Mouse (Mus musculus) hindbrain, embryonic 12.5 days (tissue): ENCODE measurements at regions not wholly inside any gene's neighbourhood (a gene's known extent, or its start where the extent isn't known, plus 50 kb on each side); places are given as distances from the start of the nearest gene placed in this dataset.

ENCODE experiments used
- ATAC-seq: fragments of 200-750 bp; cut with Nextera tagmentation; 2 replicates; pipeline ENCODE4 v1.8.0; 2017; ENCODE audit warnings: moderate TSS enrichment; ENCODE audit not compliant: low FRiP score
- H3K27ac ChIP-seq: fragments of 300-500 bp; sonication (generic); 2 replicates; pipeline ENCODE4 v1.5.1; 2016; ENCODE audit warnings: mild to moderate bottlenecking
- H3K27me3 ChIP-seq: fragments of 300-500 bp; sonication (generic); 2 replicates; pipeline ENCODE4 v1.6.1; 2016; ENCODE audit warnings: mild to moderate bottlenecking
- H3K36me3 ChIP-seq: fragments of 300-500 bp; sonication (generic); 2 replicates; pipeline ENCODE4 v1.6.1; 2016; ENCODE audit warnings: mild to moderate bottlenecking
- H3K4me1 ChIP-seq: fragments of 300-500 bp; sonication (generic); 2 replicates; pipeline ENCODE4 v1.6.1; 2016
- H3K4me2 ChIP-seq: fragments of 300-500 bp; sonication (generic); replicated peaks from 2 replicates; pipeline ENCODE4 v1.6.1; 2016; ENCODE audit warnings: mild to moderate bottlenecking
- H3K4me3 ChIP-seq: fragments of 300-500 bp; sonication (generic); 2 replicates; pipeline ENCODE4 v1.5.1; 2016; ENCODE audit warnings: mild to moderate bottlenecking
- H3K9ac ChIP-seq: fragments of 300-500 bp; sonication (generic); 2 replicates; pipeline ENCODE4 v1.6.1; 2016; ENCODE audit warnings: mild to moderate bottlenecking, moderate library complexity
- H3K9me3 ChIP-seq: fragments of 300-500 bp; sonication (generic); replicated peaks from 2 replicates; pipeline ENCODE4 v1.6.1; 2016; ENCODE audit warnings: mild to moderate bottlenecking
- whole genome bisulfite sequencing: fragments of 180-500 bp; shearing (Covaris S2); methylation state at CpG from one replicate; pipeline ENCODE4 v1.1.7; 2016; 5-methylcytosine and 5-hydroxymethylcytosine counted together

DNA sequence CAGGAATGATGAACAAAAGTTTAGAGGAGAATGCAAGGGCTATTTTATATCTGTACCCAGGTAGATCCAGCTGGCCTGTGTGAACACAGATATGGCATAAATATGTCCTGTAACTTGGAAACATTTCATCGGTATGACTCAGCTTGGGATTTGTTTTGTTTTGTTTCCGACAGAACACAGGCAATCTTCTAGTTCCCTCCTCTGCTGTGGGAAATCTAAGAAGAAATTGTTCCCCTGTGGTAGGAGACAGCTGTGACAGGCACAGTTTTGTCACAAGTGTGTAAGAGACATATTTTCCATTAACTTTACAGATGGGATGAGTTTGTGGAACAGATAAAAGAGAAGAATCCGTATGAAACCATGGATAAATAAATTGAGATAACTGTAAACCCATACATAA lies 687.0 kb downstream of the Tpm3-rs7 start:
- Histone ChIP-seq H3K9me3 (no peaks in the 10 kb centered on the region), H3K27me3 (no peaks in the 10 kb centered on the region), H3K27ac (no peak overlapping the region), H3K4me3 (no peak overlapping the region), H3K36me3 (no peaks in the 10 kb centered on the region), H3K4me2 (no peak overlapping the region), H3K4me1 (no peaks in the 10 kb centered on the region), H3K9ac (no peak overlapping the region)
- no peak for ATAC-seq
- WGBS, result 79% methylated on average over 3 of the region's 3 CpGs

DNA sequence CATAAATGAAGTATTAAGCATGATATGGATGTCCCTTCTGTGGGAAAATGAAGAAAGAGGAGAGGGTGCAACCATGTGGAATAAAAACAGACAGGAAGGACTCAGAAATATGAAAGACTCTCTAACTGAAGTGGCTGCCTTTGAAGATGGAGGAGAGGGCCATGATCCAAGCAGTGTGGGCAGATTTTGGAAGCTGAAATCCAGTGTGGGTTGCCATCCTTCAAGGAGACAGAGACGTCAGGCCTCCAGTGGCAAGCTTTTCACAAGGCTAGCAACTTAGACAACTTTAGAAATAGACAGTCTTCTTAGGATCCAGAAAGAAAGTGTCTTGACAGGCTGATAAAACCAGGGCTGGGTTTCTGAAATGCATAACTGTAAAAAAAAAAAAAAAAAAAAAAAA lies 688.0 kb downstream of the Tpm3-rs7 start:
- Histone ChIP-seq H3K27me3 (no peaks in the 10 kb centered on the region), H3K4me3 (no peak overlapping the region), H3K4me2 (no peak overlapping the region), H3K9me3 (no peaks in the 10 kb centered on the region), H3K9ac (no peak overlapping the region), H3K36me3 (no peaks in the 10 kb centered on the region), H3K27ac (no peak overlapping the region), H3K4me1 (no peaks in the 10 kb centered on the region)
- no peak for ATAC-seq
- 96% methylated on average over 1 of the region's 1 CpGs for WGBS

DNA sequence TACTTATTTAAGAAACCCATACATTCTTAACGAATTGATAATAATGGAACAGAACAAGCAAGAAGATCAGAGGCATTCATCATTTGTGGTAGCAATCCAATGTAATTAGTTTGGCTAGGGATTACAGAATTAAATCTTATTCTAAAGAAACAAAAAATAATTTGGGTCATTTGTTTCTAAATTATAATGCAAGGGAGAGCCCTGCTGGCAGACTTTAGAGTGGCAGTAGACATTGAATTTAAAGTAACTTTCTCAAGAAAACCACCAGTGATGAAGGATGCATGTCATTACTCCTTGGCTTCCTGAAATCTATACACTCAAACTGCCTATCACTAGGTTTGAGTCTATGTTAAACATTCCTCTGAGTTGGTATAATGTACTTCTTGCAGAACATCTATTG lies 722.7 kb downstream of the Tpm3-rs7 start:
- Histone ChIP-seq H3K27ac (no peak overlapping the region), H3K9me3 (0 out of 2 replicates have a peak, but pooled peaks cover 2% of the 10 kb centered on the region), H3K27me3 (no peaks in the 10 kb centered on the region), H3K4me1 (no peaks in the 10 kb centered on the region), H3K4me2 (no peak overlapping the region), H3K4me3 (no peak overlapping the region), H3K36me3 (no peaks in the 10 kb centered on the region), H3K9ac (no peak overlapping the region)
- WGBS, result 81% methylated on average over 1 of the region's 1 CpGs
- ATAC-seq, result no peak

DNA sequence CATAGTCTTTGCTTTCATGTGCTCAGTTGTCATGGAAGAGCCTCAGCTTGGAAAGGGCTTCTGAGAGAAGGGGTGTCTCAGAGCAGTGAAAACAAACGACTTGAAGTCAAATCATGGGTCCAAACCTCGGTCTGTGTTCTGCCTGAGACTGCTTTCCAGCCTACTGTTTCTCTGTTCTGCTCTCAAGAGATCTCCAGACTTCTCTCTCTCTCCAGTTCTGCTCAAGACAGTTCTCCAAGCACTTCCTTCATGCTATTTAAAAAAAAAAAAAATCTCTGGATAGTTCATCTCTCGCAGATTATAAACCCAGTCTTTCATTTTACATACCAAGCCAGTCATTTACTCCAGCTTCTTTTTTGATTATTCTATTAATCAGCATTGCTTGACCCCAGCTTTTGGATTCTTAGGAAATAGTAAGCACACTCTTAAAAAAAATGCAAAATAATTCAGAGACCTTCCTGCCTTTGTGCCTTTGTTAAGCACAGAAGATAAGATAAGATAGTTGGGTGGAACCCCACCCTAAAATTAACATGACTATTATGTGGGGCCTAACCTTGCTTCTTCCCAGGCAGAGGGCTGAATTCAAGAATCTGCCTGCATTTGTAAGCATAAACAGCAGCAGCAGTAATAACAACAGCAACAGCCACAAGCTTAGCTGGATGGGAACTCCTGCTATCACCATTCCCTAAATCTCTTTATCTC lies 724.4 kb downstream of the Tpm3-rs7 start:
- Histone ChIP-seq H3K27ac (no peak overlapping the region), H3K36me3 (no peaks in the 10 kb centered on the region), H3K4me3 (no peak overlapping the region), H3K9ac (no peak overlapping the region), H3K4me2 (no peak overlapping the region), H3K4me1 (no peaks in the 10 kb centered on the region), H3K9me3 (0 out of 2 replicates have a peak, but pooled peaks cover 2% of the 10 kb centered on the region), H3K27me3 (no peaks in the 10 kb centered on the region)
- no peak for ATAC-seq
- WGBS, result 49% methylated on average over 3 of the region's 3 CpGs

DNA sequence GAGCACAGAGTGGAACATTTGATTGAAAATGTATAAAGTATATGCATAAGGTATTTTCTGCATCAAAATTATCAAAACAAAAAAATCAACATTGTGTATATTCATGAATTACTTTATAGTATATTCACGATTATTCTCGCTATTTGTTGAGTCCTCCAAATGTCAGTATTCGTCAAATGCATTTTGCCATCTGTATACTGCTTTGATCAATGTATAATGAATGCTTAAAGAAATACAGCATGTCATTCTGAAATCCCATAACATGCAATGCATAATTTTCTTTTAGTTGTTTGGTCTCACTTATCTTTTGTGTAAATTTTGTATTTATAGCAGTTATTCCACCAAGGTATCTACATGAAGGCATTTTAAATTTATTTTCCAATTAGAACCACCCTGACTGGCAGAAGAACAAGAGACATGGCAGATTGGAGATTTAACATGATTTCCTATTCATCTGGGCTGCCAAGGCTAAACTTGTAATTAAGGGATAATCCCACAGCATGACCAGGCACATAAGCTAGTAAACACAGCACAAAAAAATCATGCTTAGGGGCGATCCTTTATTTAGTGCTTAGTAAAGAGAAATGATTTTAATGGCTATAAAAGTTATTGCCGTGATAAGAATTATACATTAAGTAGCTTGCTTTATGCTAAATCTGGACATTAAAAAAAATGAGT lies 739.3 kb downstream of the Tpm3-rs7 start:
- Histone ChIP-seq H3K9me3 (no peaks in the 10 kb centered on the region), H3K4me2 (no peak overlapping the region), H3K4me3 (no peak overlapping the region), H3K27ac (no peak overlapping the region), H3K27me3 (no peaks in the 10 kb centered on the region), H3K9ac (no peak overlapping the region), H3K36me3 (no peaks in the 10 kb centered on the region), H3K4me1 (no peaks in the 10 kb centered on the region)
- ATAC-seq, result no peak
- 91% methylated on average over 5 of the region's 5 CpGs for WGBS

DNA sequence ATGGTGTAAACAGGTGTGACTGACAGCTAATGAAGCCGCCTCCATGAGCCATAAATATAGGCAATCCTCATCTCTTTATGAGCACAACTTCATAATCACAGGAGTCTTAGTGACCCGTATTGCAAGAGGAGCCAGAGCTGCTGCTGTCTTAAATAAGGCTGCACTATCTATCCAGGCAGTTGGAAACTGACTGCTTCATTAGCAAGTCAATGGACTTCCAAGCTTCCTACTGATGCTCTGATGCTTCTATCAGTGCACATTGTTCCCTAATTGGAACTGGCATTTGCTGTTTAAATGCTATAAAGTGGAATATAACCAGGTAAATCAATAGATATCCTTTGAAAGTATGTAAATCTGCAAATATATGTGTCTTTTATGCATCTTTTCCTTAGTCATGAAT lies 746.9 kb downstream of the Tpm3-rs7 start:
- Histone ChIP-seq H3K4me2 (no peak overlapping the region), H3K36me3 (no peaks in the 10 kb centered on the region), H3K9me3 (no peaks in the 10 kb centered on the region), H3K27ac (no peak overlapping the region), H3K4me3 (no peak overlapping the region), H3K4me1 (no peaks in the 10 kb centered on the region), H3K9ac (no peak overlapping the region), H3K27me3 (no peaks in the 10 kb centered on the region)
- no peak for ATAC-seq
- WGBS, result 49% methylated on average over 2 of the region's 2 CpGs

DNA sequence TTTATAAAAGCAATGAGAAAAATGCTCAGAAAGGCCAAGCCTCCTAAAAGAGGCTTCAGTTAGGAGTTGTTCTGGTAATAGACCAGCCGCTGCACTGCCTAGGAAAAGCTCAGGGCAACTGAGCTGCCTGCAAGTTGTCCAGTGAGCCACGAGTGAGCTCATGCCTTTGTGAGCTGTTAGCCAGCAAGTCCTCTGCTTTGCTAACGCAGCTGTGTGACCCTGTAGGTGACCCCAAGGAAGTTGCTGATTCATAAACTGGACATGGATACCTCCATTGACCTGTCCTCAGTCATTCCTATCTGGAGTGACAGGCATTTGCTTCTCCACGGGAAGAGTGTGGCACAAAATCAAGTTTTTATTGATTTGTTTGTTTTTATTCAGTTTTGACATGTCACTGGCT lies 748.2 kb downstream of the Tpm3-rs7 start:
- Histone ChIP-seq H3K4me1 (no peaks in the 10 kb centered on the region), H3K9ac (no peak overlapping the region), H3K4me3 (no peak overlapping the region), H3K9me3 (no peaks in the 10 kb centered on the region), H3K27ac (no peak overlapping the region), H3K27me3 (no peaks in the 10 kb centered on the region), H3K36me3 (no peaks in the 10 kb centered on the region), H3K4me2 (no peak overlapping the region)
- no peak for ATAC-seq
- 25% methylated on average over 4 of the region's 4 CpGs for WGBS

DNA sequence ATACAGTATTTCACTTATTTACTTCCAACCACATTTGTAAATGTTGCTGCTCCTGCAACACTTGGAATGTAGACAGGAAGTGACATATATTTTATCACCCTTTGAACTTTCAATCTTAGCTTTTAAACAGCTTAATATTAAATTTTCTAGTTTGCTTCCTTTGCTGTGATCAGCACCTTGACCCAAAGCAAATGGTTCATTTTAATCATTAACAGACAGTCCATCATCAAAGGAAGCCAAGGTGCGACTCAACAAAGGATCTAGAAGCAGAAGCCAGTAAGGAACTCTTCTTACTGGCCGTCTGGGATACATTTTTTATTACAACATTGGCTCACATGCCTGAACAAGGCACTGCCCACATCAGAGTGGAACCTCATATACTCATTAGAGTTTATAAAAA lies 758.8 kb downstream of the Tpm3-rs7 start:
- ATAC-seq, result no peak

DNA sequence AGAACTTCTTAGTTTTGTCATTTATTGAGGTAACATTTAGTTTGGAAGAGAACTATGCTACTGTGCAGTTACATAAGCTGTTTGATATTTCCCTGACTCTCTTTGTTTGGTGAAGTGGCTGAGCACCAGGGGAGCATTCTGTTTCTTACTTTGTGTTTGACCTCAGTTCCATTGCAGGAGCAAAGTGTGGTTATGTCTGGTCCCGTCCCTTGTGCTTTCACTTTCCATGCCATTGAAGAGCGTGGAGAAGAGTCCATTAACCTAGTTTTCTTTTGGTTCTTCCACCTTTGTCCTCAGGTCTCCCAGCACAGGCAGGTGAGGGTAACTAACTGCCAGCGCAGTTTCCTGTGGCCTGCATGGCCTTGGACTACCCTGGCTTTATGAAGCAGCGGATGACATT lies 759.6 kb downstream of the Tpm3-rs7 start:
- H3K36me3 ChIP-seq, result no peaks in the 10 kb centered on the region
- no peak overlapping the region for H3K4me3 ChIP-seq
- H3K4me2 ChIP-seq, result no peak overlapping the region
- no peak overlapping the region for H3K27ac ChIP-seq
- H3K27me3 ChIP-seq, result no peaks in the 10 kb centered on the region
- 88% methylated on average over 4 of the region's 4 CpGs for WGBS
- no peak overlapping the region for H3K9ac ChIP-seq
- H3K4me1 ChIP-seq, result no peaks in the 10 kb centered on the region
- no peaks in the 10 kb centered on the region for H3K9me3 ChIP-seq
- no peak for ATAC-seq

More for the DNA sequence above, 758.8 kb downstream of the Tpm3-rs7 start:
- Histone ChIP-seq H3K9ac (no peak overlapping the region), H3K4me2 (no peak overlapping the region), H3K27ac (no peak overlapping the region), H3K27me3 (no peaks in the 10 kb centered on the region), H3K4me3 (no peak overlapping the region), H3K9me3 (no peaks in the 10 kb centered on the region), H3K4me1 (no peaks in the 10 kb centered on the region), H3K36me3 (no peaks in the 10 kb centered on the region)
- 77% methylated on average over 2 of the region's 2 CpGs for WGBS

DNA sequence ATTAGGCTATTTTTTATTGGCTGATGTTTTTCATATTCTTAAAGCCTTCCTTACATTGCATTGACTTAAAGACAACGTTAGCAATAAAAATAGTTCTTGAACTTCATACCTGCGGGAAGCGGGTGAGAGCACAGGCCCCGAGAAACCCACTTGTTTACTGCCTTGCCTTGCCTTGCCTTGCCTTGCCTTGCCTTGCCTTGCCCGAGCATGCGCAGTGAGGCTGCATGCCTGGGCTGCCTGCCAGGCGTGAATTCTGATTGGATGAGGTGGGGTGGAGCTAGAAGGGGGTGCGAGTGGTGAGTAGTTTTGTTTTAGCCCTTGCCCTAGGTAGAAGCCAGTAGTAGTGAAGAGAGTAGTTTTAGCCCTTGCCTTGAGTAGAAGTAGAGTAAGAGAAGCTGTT lies 792.4 kb downstream of the Tpm3-rs7 start:
- 72% methylated on average over 8 of the region's 8 CpGs for WGBS
- no peaks in the 10 kb centered on the region for H3K9me3 ChIP-seq

DNA sequence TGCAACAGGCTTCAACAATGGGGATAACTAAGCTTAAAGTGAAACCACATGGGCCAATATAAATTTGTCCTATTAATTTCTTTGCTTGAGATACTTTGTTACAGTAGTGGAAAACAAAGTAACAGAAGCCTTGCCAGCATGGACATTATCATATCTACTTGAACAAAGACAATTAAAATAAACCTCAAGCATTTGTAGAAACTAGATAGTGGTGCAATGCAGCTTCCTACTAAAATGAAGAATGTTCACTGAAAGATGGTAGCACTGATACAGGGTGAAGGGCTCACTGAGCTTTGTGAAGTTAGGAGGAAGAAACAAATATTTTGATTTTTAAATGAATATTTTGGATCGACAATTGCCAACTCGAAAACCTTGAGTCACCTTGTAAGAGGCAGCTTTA lies 814.1 kb downstream of the Tpm3-rs7 start:
- Histone ChIP-seq H3K4me3 (no peak overlapping the region), H3K9ac (no peak overlapping the region), H3K9me3 (no peaks in the 10 kb centered on the region), H3K4me2 (no peak overlapping the region), H3K4me1 (no peaks in the 10 kb centered on the region), H3K27me3 (no peaks in the 10 kb centered on the region), H3K27ac (no peak overlapping the region), H3K36me3 (no peaks in the 10 kb centered on the region)
- ATAC-seq, result no peak
- 91% methylated on average over 2 of the region's 2 CpGs for WGBS

More for the DNA sequence above, 792.4 kb downstream of the Tpm3-rs7 start:
- Histone ChIP-seq H3K27me3 (no peaks in the 10 kb centered on the region), H3K4me1 (no peaks in the 10 kb centered on the region), H3K27ac (no peak overlapping the region), H3K4me3 (no peak overlapping the region), H3K36me3 (no peaks in the 10 kb centered on the region), H3K9ac (no peak overlapping the region), H3K4me2 (no peak overlapping the region)
- no peak for ATAC-seq

DNA sequence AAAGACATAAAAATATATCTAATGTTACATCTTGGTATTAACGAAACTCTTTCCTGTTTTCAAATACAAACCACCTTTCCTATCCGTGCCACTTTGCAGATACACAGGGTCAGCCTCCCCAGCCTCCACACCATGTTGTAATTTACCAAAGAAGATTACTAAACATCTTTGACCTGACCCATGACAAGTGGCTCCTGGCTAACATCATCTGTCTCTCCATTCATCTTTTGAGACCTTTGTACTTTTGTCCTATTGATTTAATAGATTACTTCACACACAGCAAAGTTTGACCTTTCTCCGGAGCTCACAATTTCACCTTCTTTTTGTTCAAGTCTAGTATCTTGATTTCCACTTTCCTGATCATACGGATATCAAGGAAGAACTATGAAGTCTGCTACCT lies 851.6 kb downstream of the Tpm3-rs7 start:
- no peaks in the 10 kb centered on the region for H3K36me3 ChIP-seq
- no peak overlapping the region for H3K4me2 ChIP-seq
- WGBS, result 89% methylated on average over 4 of the region's 4 CpGs
- no peak for ATAC-seq
- no peaks in the 10 kb centered on the region for H3K27me3 ChIP-seq
- no peaks in the 10 kb centered on the region for H3K9me3 ChIP-seq
- no peak overlapping the region for H3K4me3 ChIP-seq
- H3K27ac ChIP-seq, result no peak overlapping the region
- H3K4me1 ChIP-seq, result no peaks in the 10 kb centered on the region
- no peak overlapping the region for H3K9ac ChIP-seq

DNA sequence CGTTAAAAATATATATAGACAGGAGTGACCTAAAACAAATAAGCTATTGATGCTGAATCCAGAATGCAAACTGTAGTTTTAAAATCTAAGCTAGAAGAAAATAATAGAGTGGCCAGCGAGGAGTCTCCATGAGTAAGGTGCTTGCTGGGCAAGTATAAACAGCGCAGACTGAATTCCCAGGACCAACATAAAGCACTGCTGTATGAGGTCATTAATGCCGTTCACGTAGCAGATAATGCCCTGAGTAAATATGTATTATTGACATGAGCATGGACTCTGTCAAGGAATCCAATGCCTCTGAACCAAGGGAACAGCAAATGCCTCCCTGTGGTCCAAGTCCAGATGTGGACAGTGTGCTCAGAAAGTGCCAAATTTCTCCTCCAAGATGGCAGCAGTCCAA lies 876.4 kb upstream of the Gpc5 start:
- H3K9me3 ChIP-seq, result no peaks in the 10 kb centered on the region
- no peak for ATAC-seq
- no peaks in the 10 kb centered on the region for H3K4me1 ChIP-seq
- 89% methylated on average over 5 of the region's 5 CpGs for WGBS
- no peaks in the 10 kb centered on the region for H3K27me3 ChIP-seq
- no peaks in the 10 kb centered on the region for H3K36me3 ChIP-seq
- H3K4me2 ChIP-seq, result no peak overlapping the region
- no peak overlapping the region for H3K9ac ChIP-seq
- no peak overlapping the region for H3K27ac ChIP-seq
- H3K4me3 ChIP-seq, result no peak overlapping the region
